Comparison of ENCODE assay signal across 23 mouse cellular contexts in the genomic region with DNA sequence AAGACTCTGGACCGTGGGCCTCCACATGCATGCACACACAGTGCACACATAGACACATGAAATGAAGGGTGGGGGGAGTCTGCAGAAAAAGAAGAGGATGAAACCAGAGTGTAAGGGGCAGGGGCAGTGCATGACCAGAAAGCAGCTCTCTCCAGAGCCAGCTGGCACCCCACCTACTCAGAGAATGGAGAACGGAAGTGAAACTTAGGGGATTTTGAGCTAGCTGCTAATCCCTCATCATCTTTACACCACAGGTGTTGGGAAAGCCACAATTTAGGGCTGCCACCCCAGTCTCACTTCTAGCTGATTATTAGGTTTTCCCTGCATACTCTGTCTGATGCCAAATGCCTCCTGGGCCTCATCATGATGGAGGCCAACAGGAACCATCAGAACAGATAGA. TPM values are rescaled to one million over a fixed set of nuclear protein-coding genes. Genes with fewer than 3 reads are reported as not detected.
DNase-seq lines count a peak whose midpoint lies in the region; ATAC-seq and TF ChIP-seq lines count a peak whose summit lies in the region.
"Had no signal": no experiment of that assay in that cellular context is flagged by ENCODE, and none has a peak within 500 bp of the region (broad histone marks: within the 10 kb centered on the region; RNA-seq: fewer than 3 reads in every experiment).

No protein-coding gene starts in this region.

- peak; percentile 24 to 29 for DNase-seq in cerebellum, postnatal 10 days
- DNase-seq in cerebellum, postnatal 14 days = no peak
- DNase-seq in forebrain, embryonic 14.5 days (ENCODE audit: low spot score) = no peak
- no peak for DNase-seq in CH12.LX (ENCODE audit: extremely low read depth)
- DNase-seq in lung, adult 18-20 months = no peak
- DNase-seq: adrenal gland, adult 2 months; adrenal gland, postnatal 10 days; adrenal gland, postnatal 25 days; B cell, adult 2 months; cerebellum, adult 11 months; cerebellum, adult 18-20 months; cerebellum, adult 9-10 months; embryo, embryonic 11 days; gastrocnemius, adult 2 months had no signal

- H3K9ac ChIP-seq in forebrain, embryonic 16.5 days (replicated peaks; ENCODE audit: low read depth, low read length) = no peak overlapping the region
- H3K9ac ChIP-seq in forebrain, embryonic 14.5 days (ENCODE audit: low read length) = no peak overlapping the region
- no peak overlapping the region for H3K9ac ChIP-seq in CH12.LX (ENCODE audit: insufficient read depth, low read depth)
- H3K9ac ChIP-seq: embryonic facial prominence, embryonic 13.5 days; embryonic facial prominence, embryonic 15.5 days had no signal

- H3K36me3 ChIP-seq in forebrain, embryonic 16.5 days (ENCODE audit: control insufficient read depth, insufficient read depth) = peaks cover under 1% of the 10 kb centered on the region; the same call in 1 of the 2 replicates
- peaks cover 59% of the 10 kb centered on the region for H3K36me3 ChIP-seq in forebrain, embryonic 14.5 days (ENCODE audit: control insufficient read depth, insufficient read depth, low read length)
- H3K36me3 ChIP-seq in megakaryocyte, embryonic 14.5 days (replicated peaks; ENCODE audit: low read length) = no peaks in the 10 kb centered on the region
- H3K36me3 ChIP-seq in CH12.LX (replicated peaks in 1 of 2; ENCODE audit: control insufficient read depth in 1 of 2, insufficient read depth in 1 of 2, low read length in 1 of 2) = no peaks in the 10 kb centered on the region
- H3K36me3 ChIP-seq: embryonic facial prominence, embryonic 13.5 days; embryonic facial prominence, embryonic 15.5 days had no signal

- in situ Hi-C loops in CH12.LX (cut with MboI; ENCODE audit: low pct_ligation_motif_present, low pct_unique_long_range_greater_than_20kb, low sequenced_read_pairs) = no loop called here

- H3K79me2 ChIP-seq in CH12.LX (replicated peaks; ENCODE audit: control insufficient read depth, extremely low read depth, insufficient read depth, poor library complexity, severe bottlenecking) = no peaks in the 10 kb centered on the region

- ATAC-seq in forebrain, embryonic 16.5 days = no peak
- ATAC-seq in forebrain, embryonic 14.5 days = no peak
- ATAC-seq in megakaryocyte, adult 5-6 weeks (ENCODE audit: poor library complexity, severe bottlenecking) = no peak
- ATAC-seq: CD4-positive, CD25-positive, alpha-beta regulatory T cell, adult 4 months had no signal

- H3K27me3 ChIP-seq in forebrain, embryonic 16.5 days (replicated peaks; ENCODE audit: control insufficient read depth, insufficient read depth, low read length) = no peaks in the 10 kb centered on the region
- no peaks in the 10 kb centered on the region for H3K27me3 ChIP-seq in forebrain, embryonic 14.5 days (replicated peaks; ENCODE audit: control insufficient read depth, insufficient read depth, low read length)
- peaks cover 27% of the 10 kb centered on the region for H3K27me3 ChIP-seq in megakaryocyte, embryonic 14.5 days (replicated peaks)
- no peaks in the 10 kb centered on the region for H3K27me3 ChIP-seq in CH12.LX (replicated peaks)
- H3K27me3 ChIP-seq: embryonic facial prominence, embryonic 13.5 days; embryonic facial prominence, embryonic 15.5 days had no signal

- WGBS in forebrain, embryonic 16.5 days = 64% methylated on average over 2 of the region's 2 CpGs
- 74% methylated on average over 2 of the region's 2 CpGs for WGBS in forebrain, embryonic 14.5 days

- no peak overlapping the region for H3K4me2 ChIP-seq in forebrain, embryonic 16.5 days (ENCODE audit: low read length)
- H3K4me2 ChIP-seq in forebrain, embryonic 14.5 days (ENCODE audit: low read length) = no peak overlapping the region
- no peak overlapping the region for H3K4me2 ChIP-seq in CH12.LX (ENCODE audit: insufficient read depth, low read depth, poor library complexity, severe bottlenecking)
- H3K4me2 ChIP-seq: embryonic facial prominence, embryonic 13.5 days; embryonic facial prominence, embryonic 15.5 days had no signal

- H3K4me1 ChIP-seq in forebrain, embryonic 16.5 days (replicated peaks; ENCODE audit: control insufficient read depth, insufficient read depth, low read length) = peaks cover 7% of the 10 kb centered on the region
- H3K4me1 ChIP-seq in forebrain, embryonic 14.5 days (ENCODE audit: control insufficient read depth, insufficient read depth, low read length) = no peaks in the 10 kb centered on the region
- peaks cover 53% of the 10 kb centered on the region for H3K4me1 ChIP-seq in megakaryocyte, embryonic 14.5 days
- peaks cover 16 to 32% of the 10 kb centered on the region in 2 experiments for H3K4me1 ChIP-seq in CH12.LX (ENCODE audit: control insufficient read depth in 1 of 2, insufficient read depth in 2 of 2)

- TF ChIP-seq CTCF in CH12.LX (conservative IDR thresholded peaks at IDR 0.05 in 1 of 2, IDR thresholded peaks at IDR 0.05 in 1 of 2; ENCODE audit: low read depth in 2 of 2, low read length in 2 of 2) = no peak

- no peak for TF ChIP-seq RAD21 in CH12.LX (IDR thresholded peaks at IDR 0.05; ENCODE audit: low read depth, low read length)

- H3K9me3 ChIP-seq in forebrain, embryonic 16.5 days (ENCODE audit: control insufficient read depth, low read length) = no peaks in the 10 kb centered on the region
- no peaks in the 10 kb centered on the region for H3K9me3 ChIP-seq in forebrain, embryonic 14.5 days (replicated peaks; ENCODE audit: control insufficient read depth, low read length)
- no peaks in the 10 kb centered on the region for H3K9me3 ChIP-seq in megakaryocyte, embryonic 14.5 days
- H3K9me3 ChIP-seq in CH12.LX (replicated peaks; ENCODE audit: low read length) = no peaks in the 10 kb centered on the region
- H3K9me3 ChIP-seq: embryonic facial prominence, embryonic 13.5 days; embryonic facial prominence, embryonic 15.5 days had no signal

- H3K27ac ChIP-seq in forebrain, embryonic 16.5 days (ENCODE audit: low read length) = 0 out of 2 replicates have a peak overlapping the region, but pooled peaks have one; percentile 5
- no peak overlapping the region for H3K27ac ChIP-seq in forebrain, embryonic 14.5 days (ENCODE audit: low read depth, low read length)
- H3K27ac ChIP-seq in CH12.LX (ENCODE audit: insufficient read depth, low read depth) = no peak overlapping the region
- H3K27ac ChIP-seq: embryonic facial prominence, embryonic 13.5 days; embryonic facial prominence, embryonic 15.5 days; gastrocnemius, adult 2 months had no signal

- peak; percentile 85 for TF ChIP-seq EP300 in CH12.LX (IDR thresholded peaks at IDR 0.05; ENCODE audit: low read length)

- TF ChIP-seq POLR2A in CH12.LX (IDR thresholded peaks at IDR 0.05; ENCODE audit: low read depth, low read length) = no peak

- dilution Hi-C loops in CH12.LX (cut with MboI; ENCODE audit: extremely low pct_ligation_motif_present, extremely low pct_unique_long_range_greater_than_20kb, low sequenced_read_pairs) = no loop called here

- H3K4me3 ChIP-seq in forebrain, embryonic 16.5 days (replicated peaks; ENCODE audit: low read length) = no peak overlapping the region
- H3K4me3 ChIP-seq in forebrain, embryonic 14.5 days (ENCODE audit: low read depth, low read length) = no peak overlapping the region
- H3K4me3 ChIP-seq in megakaryocyte, embryonic 14.5 days (replicated peaks) = peak overlapping the region; percentile 54
- H3K4me3 ChIP-seq in CH12.LX (replicated peaks in 1 of 3; ENCODE audit: low read depth in 2 of 3, low read length in 2 of 3, poor library complexity in 1 of 3) = no peak overlapping the region
- H3K4me3 ChIP-seq: embryonic facial prominence, embryonic 13.5 days; embryonic facial prominence, embryonic 15.5 days; erythroblast, embryonic 14.5 days; gastrocnemius, adult 2 months had no signal

TF ChIP-seq in CH12.LX, 34 proteins besides CTCF, POLR2A, EP300 and RAD21:
- TF ChIP-seq ZC3H11A (IDR thresholded peaks at IDR 0.05; ENCODE audit: low read depth, low read length) = no peak
- TF ChIP-seq TCF12 (IDR thresholded peaks at IDR 0.05; ENCODE audit: low read depth, low read length) = peak; percentile 80
- peak; percentile 86 for TF ChIP-seq IRF4 (IDR thresholded peaks at IDR 0.05; ENCODE audit: low read depth, low read length)
- TF ChIP-seq SIN3A (IDR thresholded peaks at IDR 0.05; ENCODE audit: low read length) = no peak

RNA-seq across cellular contexts. Expression of a gene that starts 36.1 kb away (rescaled TPM):
- 148 and 168 TPM in 2 replicates for polyA plus RNA-seq in forebrain, embryonic 16.5 days (2015; fragmentation: Nextera tagmentation; extraction: Ambion mirVana)
- 125 and 134 TPM in 2 replicates for polyA plus RNA-seq in forebrain, embryonic 14.5 days (2014; fragmentation: Nextera tagmentation; extraction: Ambion mirVana)
- 13.5 TPM in 1 of 2 replicates, not detected in the other for polyA plus RNA-seq in megakaryocyte, embryonic 14.5 days (2012; ENCODE audit: insufficient read depth, low replicate concordance)
- total RNA-seq in megakaryocyte, adult 5-6 weeks (2015) = not detected in 2 replicates
- total RNA-seq in megakaryocyte, adult 5-6 weeks (2017) = not detected in 2 replicates
- total RNA-seq in CH12.LX (2012; rRNA removed) (0.34 TPM in 1 of 2 replicates, not detected in the other), CH12.LX (2014; rRNA removed) (0.59 TPM in 1 of 2 replicates, not detected in the other)
- 0.04 and 0.15 TPM in 2 replicates for polyA plus RNA-seq in CH12.LX (2012; ENCODE audit: insufficient read length, low read depth)
- total RNA-seq: common myeloid progenitor, adult 5-6 weeks; MEL had no signal
- polyA plus RNA-seq: erythroblast, embryonic 14.5 days had no signal

Comparison
In these comparisons a context has a peak if more than half of its experiments do, and no peak if none do; other contexts are left out.
1. DNase-seq: peak in cerebellum, postnatal 10 days (2 of 2); none in cerebellum, postnatal 14 days (0 of 2), forebrain, embryonic 14.5 days (single experiment), CH12.LX (single experiment) and lung, adult 18-20 months (0 of 2).